16 mouse cellular contexts compared by ENCODE assay signal in genomic region chr2:154405447-154405994, GRCm38 (mm10). TPM values are rescaled to one million over a fixed set of nuclear protein-coding genes. Genes with fewer than 3 reads are reported as not detected.
DNase-seq lines count a peak whose midpoint lies in the region; ATAC-seq and TF ChIP-seq lines count a peak whose summit lies in the region.
"Had no signal": no experiment of that assay in that cellular context is flagged by ENCODE, and none has a peak within 500 bp of the region (broad histone marks: within the 10 kb centered on the region; RNA-seq: fewer than 3 reads in every experiment).

No protein-coding gene starts in this region.

- 40% methylated on average over 5 of the region's 5 CpGs for WGBS in hindbrain, postnatal 0 days
- WGBS in hindbrain, embryonic 16.5 days: 49% methylated on average over 5 of the region's 5 CpGs

- no peak for TF ChIP-seq CTCF in hindbrain, postnatal 0 days (IDR thresholded peaks at IDR 0.05; ENCODE audit: low read depth)
- no peak for TF ChIP-seq CTCF in testis, adult 2 months (IDR thresholded peaks at IDR 0.05; ENCODE audit: control insufficient read depth, insufficient read depth, insufficient replicate concordance, low read depth, low read length)
- TF ChIP-seq CTCF in left cerebral cortex, adult 2 months (IDR thresholded peaks at IDR 0.05): no peak

- 0 out of 2 replicates have a peak overlapping the region, but pooled peaks have one; percentile 9 for H3K9ac ChIP-seq in hindbrain, postnatal 0 days (replicated peaks; ENCODE audit: low read length)
- H3K9ac ChIP-seq in hindbrain, embryonic 16.5 days (ENCODE audit: low read depth, low read length): no peak overlapping the region
- H3K9ac ChIP-seq: forebrain, embryonic 12.5 days; kidney, embryonic 15.5 days; liver, embryonic 14.5 days; neural tube, embryonic 12.5 days had no signal

- intact Hi-C loops in left cerebral cortex, adult 2 months (cut with DNase I): no loop called here

- no peak overlapping the region for H3K4me3 ChIP-seq in hindbrain, postnatal 0 days (ENCODE audit: low read length)
- H3K4me3 ChIP-seq in hindbrain, embryonic 16.5 days (ENCODE audit: low read length): no peak overlapping the region
- H3K4me3 ChIP-seq in testis, adult 2 months (ENCODE audit: control insufficient read depth, low read depth, low read length): peak overlapping the region; percentile 36; the same call in 1 of the 2 replicates
- no peak overlapping the region for H3K4me3 ChIP-seq in left cerebral cortex, adult 2 months
- H3K4me3 ChIP-seq: forebrain, embryonic 12.5 days; kidney, embryonic 15.5 days; neural tube, embryonic 12.5 days had no signal

- TF ChIP-seq POLR2A in testis, adult 2 months (IDR thresholded peaks at IDR 0.05; ENCODE audit: control insufficient read depth, low read depth, low read length): no peak

- no peaks in the 10 kb centered on the region for H3K27me3 ChIP-seq in hindbrain, postnatal 0 days (ENCODE audit: insufficient read depth, low read length)
- no peaks in the 10 kb centered on the region for H3K27me3 ChIP-seq in hindbrain, embryonic 16.5 days (replicated peaks; ENCODE audit: control insufficient read depth, insufficient read depth, low read length)
- H3K27me3 ChIP-seq in testis, adult 2 months (ENCODE audit: control insufficient read depth, insufficient read depth, low read length): no peaks in the 10 kb centered on the region

- peaks cover 19% of the 10 kb centered on the region for H3K4me1 ChIP-seq in hindbrain, postnatal 0 days (ENCODE audit: insufficient read depth, low read length)
- H3K4me1 ChIP-seq in hindbrain, embryonic 16.5 days (ENCODE audit: control insufficient read depth, insufficient read depth, low read depth, low read length): peaks cover 17% of the 10 kb centered on the region
- peaks cover 21% of the 10 kb centered on the region for H3K4me1 ChIP-seq in testis, adult 2 months (ENCODE audit: control insufficient read depth, insufficient read depth, low read length)

- H3K27ac ChIP-seq in hindbrain, postnatal 0 days: no peak overlapping the region; the same call in 1 of the 2 replicates
- no peak overlapping the region for H3K27ac ChIP-seq in hindbrain, embryonic 16.5 days (ENCODE audit: low read depth, low read length)
- no peak overlapping the region for H3K27ac ChIP-seq in testis, adult 2 months (ENCODE audit: control insufficient read depth, insufficient read depth, low read depth, low read length)
- H3K27ac ChIP-seq in left cerebral cortex, adult 2 months: no peak overlapping the region; the same call in 1 of the 2 replicates
- H3K27ac ChIP-seq: forebrain, embryonic 12.5 days; kidney, embryonic 15.5 days; liver, embryonic 14.5 days; neural tube, embryonic 12.5 days had no signal

- H3K9me3 ChIP-seq in hindbrain, postnatal 0 days (ENCODE audit: low read length): no peaks in the 10 kb centered on the region
- no peaks in the 10 kb centered on the region for H3K9me3 ChIP-seq in hindbrain, embryonic 16.5 days (ENCODE audit: control insufficient read depth, low read length)
- H3K9me3 ChIP-seq: forebrain, embryonic 12.5 days; kidney, embryonic 15.5 days; neural tube, embryonic 12.5 days had no signal

- peak overlapping the region; percentile 62 for H3K4me2 ChIP-seq in hindbrain, postnatal 0 days (ENCODE audit: low read depth, low read length)
- H3K4me2 ChIP-seq in hindbrain, embryonic 16.5 days (ENCODE audit: low read length): no peak overlapping the region
- H3K4me2 ChIP-seq: forebrain, embryonic 12.5 days; kidney, embryonic 15.5 days; neural tube, embryonic 12.5 days had no signal

- 0 out of 2 replicates have a peak, but pooled peaks cover 3% of the 10 kb centered on the region for H3K36me3 ChIP-seq in hindbrain, postnatal 0 days (ENCODE audit: insufficient read depth, low read length)
- H3K36me3 ChIP-seq in hindbrain, embryonic 16.5 days (ENCODE audit: control insufficient read depth, insufficient read depth, low read length): no peaks in the 10 kb centered on the region
- no peaks in the 10 kb centered on the region for H3K36me3 ChIP-seq in testis, adult 2 months (ENCODE audit: control insufficient read depth, insufficient read depth, low read length)
- H3K36me3 ChIP-seq: forebrain, embryonic 12.5 days; kidney, embryonic 15.5 days; neural tube, embryonic 12.5 days had no signal

- no peak for ATAC-seq in hindbrain, postnatal 0 days
- no peak for ATAC-seq in hindbrain, embryonic 16.5 days

- peak; percentile 39 to 53 for DNase-seq in gastrocnemius, adult 8-10 months (ENCODE audit: low spot score in 2 of 2)
- DNase-seq in gastrocnemius, postnatal 4 days (ENCODE audit: low spot score in 2 of 2): no peak
- no peak for DNase-seq in hindbrain, postnatal 0 days (ENCODE audit: low spot score)
- DNase-seq in testis, postnatal 10 days (ENCODE audit: low spot score): no peak
- no peak for DNase-seq in left cerebral cortex, adult 2 months (ENCODE audit: extremely low spot score in 1 of 2, low spot score in 2 of 2)
- no peak for DNase-seq in thymus, postnatal 4 days
- DNase-seq: adrenal gland, postnatal 25 days; cerebellum, adult 11 months; lung, postnatal 10 days; spleen, adult 18-20 months had no signal

RNA-seq across cellular contexts. Expression of gene Snta1, which starts 2.4 kb away (rescaled TPM):
- total RNA-seq in gastrocnemius, adult 8-10 months (2022): 100 to 1,000 TPM; 156 to 248 (median 181) TPM
- 100 to 1,000 TPM in 1 of 2 experiments, 10 to 100 TPM in 1; 96.6 to 121 TPM for total RNA-seq in gastrocnemius, postnatal 4 days (2021)
- total RNA-seq in hindbrain, postnatal 0 days (2014; rRNA removed): 40.4 and 41.1 TPM in 2 replicates
- polyA plus RNA-seq in hindbrain, postnatal 0 days (2015; fragmentation: Nextera tagmentation; extraction: Ambion mirVana): 20.0 and 20.1 TPM in 2 replicates
- 14.0 and 15.1 TPM in 2 replicates for polyA plus RNA-seq in hindbrain, embryonic 16.5 days (2015; fragmentation: Nextera tagmentation; extraction: Ambion mirVana)
- 5.7 and 7.2 TPM in 2 replicates for polyA plus RNA-seq in testis, adult 2 months (2012; rRNA removed)
- 10 to 100 TPM; 33.9 to 34.1 TPM for total RNA-seq in left cerebral cortex, adult 2 months (2021)

RNA-seq across cellular contexts. Expression of gene Cbfa2t2, which starts 30.8 kb away (rescaled TPM):
- 10 to 100 TPM; 12.7 to 14.8 (median 13.5) TPM for total RNA-seq in gastrocnemius, adult 8-10 months (2022)
- total RNA-seq in gastrocnemius, postnatal 4 days (2021): 10 to 100 TPM; 37.2 to 38.2 TPM
- total RNA-seq in hindbrain, postnatal 0 days (2014; rRNA removed): 48.3 and 51.7 TPM in 2 replicates
- polyA plus RNA-seq in hindbrain, postnatal 0 days (2015; fragmentation: Nextera tagmentation; extraction: Ambion mirVana): 31.6 and 33.4 TPM in 2 replicates
- polyA plus RNA-seq in hindbrain, embryonic 16.5 days (2015; fragmentation: Nextera tagmentation; extraction: Ambion mirVana): 39.8 and 50.9 TPM in 2 replicates
- 10.2 and 12.6 TPM in 2 replicates for polyA plus RNA-seq in testis, adult 2 months (2012; rRNA removed)
- 10 to 100 TPM; 54.3 to 57.4 TPM for total RNA-seq in left cerebral cortex, adult 2 months (2021)

RNA-seq across cellular contexts. Expression of gene Cdk5rap1, which starts 32.7 kb away (rescaled TPM):
- 10 to 100 TPM; 11.7 to 17.1 (median 12.0) TPM for total RNA-seq in gastrocnemius, adult 8-10 months (2022)
- 10 to 100 TPM; 11.6 to 12.1 TPM for total RNA-seq in gastrocnemius, postnatal 4 days (2021)
- 9.6 and 13.2 TPM in 2 replicates for total RNA-seq in hindbrain, postnatal 0 days (2014; rRNA removed)
- polyA plus RNA-seq in hindbrain, postnatal 0 days (2015; fragmentation: Nextera tagmentation; extraction: Ambion mirVana): 5.0 and 6.6 TPM in 2 replicates
- 13.4 and 15.9 TPM in 2 replicates for polyA plus RNA-seq in hindbrain, embryonic 16.5 days (2015; fragmentation: Nextera tagmentation; extraction: Ambion mirVana)
- polyA plus RNA-seq in testis, adult 2 months (2012; rRNA removed): 3.1 and 5.0 TPM in 2 replicates
- 10 to 100 TPM; 11.5 to 14.3 TPM for total RNA-seq in left cerebral cortex, adult 2 months (2021)

Comparison
In these comparisons a context has a peak if more than half of its experiments do, and no peak if none do; other contexts are left out.
1. DNase-seq: peak in gastrocnemius, adult 8-10 months (2 of 2); none in gastrocnemius, postnatal 4 days (0 of 2), hindbrain, postnatal 0 days (single experiment), testis, postnatal 10 days (single experiment), left cerebral cortex, adult 2 months (0 of 2) and thymus, postnatal 4 days (single experiment).